Mouse (Mus musculus) cerebellum, adult 2 months (tissue): Measurements from ENCODE around the gene Moap1.

ENCODE experiments used
- CTCF ChIP-seq: fragments of 200-500 bp; IDR thresholded peaks from 2 replicates; pipeline ENCODE4 v1.5.1; 2011; ENCODE audit warnings: low read depth, mild to moderate bottlenecking, control low read depth, low read length, moderate library complexity, borderline replicate concordance; ENCODE audit not compliant: insufficient read depth
- POLR2A ChIP-seq: fragments of 200-500 bp; IDR thresholded peaks from 2 replicates; pipeline ENCODE4 v1.6.1; 2011; ENCODE audit warnings: low read length, control low read depth, borderline replicate concordance; ENCODE audit not compliant: insufficient read depth

DNA sequence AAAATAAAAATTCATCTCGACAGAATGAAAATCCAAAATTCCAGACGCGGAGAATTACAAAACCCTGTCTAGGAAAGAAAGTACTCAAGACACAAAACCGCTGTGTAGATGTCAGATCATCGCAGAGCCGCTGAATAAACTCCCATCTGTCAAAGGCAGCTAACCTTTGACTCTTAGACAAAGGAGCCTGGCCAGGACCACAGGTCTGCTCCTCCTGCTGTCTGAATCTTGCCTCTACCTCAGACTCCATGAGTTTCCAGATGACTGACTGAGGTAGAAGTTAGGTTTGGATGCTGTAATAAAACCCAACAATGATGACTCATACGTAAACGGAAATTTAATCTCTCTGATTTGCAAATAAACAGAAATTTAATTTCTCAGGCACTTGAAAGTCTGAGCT is 20.5 kb downstream of the Moap1 start:
- TF ChIP-seq POLR2A (no peak), CTCF (no peak)
